Mouse (Mus musculus) liver, embryonic 14.5 days (tissue): Measurements from ENCODE around the gene Wdr5b. TPM values are rescaled to one million over a fixed set of nuclear protein-coding genes. Genes with fewer than 3 reads are reported as not detected.
"Not testable (repeated sequence)": the region's sequence is repeated elsewhere in the genome, so short reads cannot be mapped to it uniquely, and the experiment has no call there.

ENCODE experiments used
- ATAC-seq: fragments of 200-750 bp; cut with Nextera tagmentation; 2 replicates; pipeline ENCODE4 v1.8.0; 2017; ENCODE audit warnings: moderate number of reproducible peaks, mild to moderate bottlenecking, moderate library complexity; ENCODE audit not compliant: insufficient read depth
- DNase-seq, 3 experiments: peaks; one replicate each; pipeline ENCODE4 v3.0.0-alpha.2; 2012 to 2013; ENCODE audit warnings: low read depth in 3 of 3, low spot score in 3 of 3
- H3K27ac ChIP-seq: fragments of 300-500 bp; sonication (generic); 2 replicates; pipeline ENCODE4 v1.5.1; 2014; ENCODE audit warnings: moderate library complexity, mild to moderate bottlenecking, control low read depth, inconsistent platforms
- H3K27me3 ChIP-seq: fragments of 300-500 bp; sonication (generic); 2 replicates; pipeline ENCODE4 v1.6.1; 2014; ENCODE audit warnings: mild to moderate bottlenecking, low read length, moderate library complexity; ENCODE audit not compliant: control insufficient read depth, insufficient read depth
- H3K36me3 ChIP-seq: fragments of 300-500 bp; sonication (generic); replicated peaks from 2 replicates; pipeline ENCODE4 v1.6.1; 2014; ENCODE audit warnings: low read depth; ENCODE audit not compliant: control insufficient read depth, insufficient read depth
- H3K4me1 ChIP-seq, 2 experiments: fragments of 200-500 bp in 1 of 2; fragments of 300-500 bp in 1 of 2; sonication (generic) in 1 of 2; replicated peaks; 2 replicates each; pipeline ENCODE4 v1.6.1; 2012 to 2014; ENCODE audit warnings: antibody characterized with exemption in 1 of 2, inconsistent platforms in 1 of 2, low read length in 1 of 2; ENCODE audit not compliant: control insufficient read depth in 2 of 2, insufficient read depth in 2 of 2
- H3K4me2 ChIP-seq: fragments of 300-500 bp; sonication (generic); 2 replicates; pipeline ENCODE4 v1.6.1; 2014; ENCODE audit warnings: low read depth, mild to moderate bottlenecking, control low read depth, moderate library complexity
- H3K4me3 ChIP-seq, 2 experiments: fragments of 200-500 bp in 1 of 2; fragments of 300-500 bp in 1 of 2; sonication (generic) in 1 of 2; 2 replicates each; pipeline ENCODE4 v1.5.1; 2012 to 2014; ENCODE audit warnings: low read depth in 2 of 2, low read length in 2 of 2, mild to moderate bottlenecking in 2 of 2, control low read depth in 1 of 2, inconsistent platforms in 1 of 2, moderate library complexity in 1 of 2; ENCODE audit not compliant: insufficient read depth in 1 of 2
- H3K9ac ChIP-seq: fragments of 300-500 bp; sonication (generic); replicated peaks from 2 replicates; pipeline ENCODE4 v1.6.1; 2014; ENCODE audit warnings: mild to moderate bottlenecking, control low read depth, moderate library complexity
- H3K9me3 ChIP-seq: fragments of 300-500 bp; sonication (generic); 2 replicates; pipeline ENCODE4 v1.6.1; 2016; ENCODE audit warnings: low read length, mixed read lengths; ENCODE audit not compliant: control insufficient read depth
- CTCF ChIP-seq: IDR thresholded peaks from 2 replicates; pipeline ENCODE4 v1.5.1; 2016; ENCODE audit warnings: antibody characterized with exemption, low read depth, control low read depth
- EP300 ChIP-seq: IDR thresholded peaks from 2 replicates; pipeline ENCODE4 v1.6.1; 2016; ENCODE audit warnings: antibody characterized with exemption, low read depth
- WGBS: fragments of 180-500 bp; shearing (Covaris S2); extraction: QIAGEN DNeasy Blood & Tissue Kit; methylation state at CpG from one replicate; pipeline ENCODE4 v1.1.7; 2014; ENCODE audit not compliant: insufficient replicate concordance; 5-methylcytosine and 5-hydroxymethylcytosine counted together
- polyA plus RNA-seq, 2 experiments: library from polyadenylated mRNA; depleted of rRNA in 1 of 2; stranded (reverse) in 1 of 2; unstranded in 1 of 2; fragments of >200 nt; fragmentation: Nextera tagmentation in 1 of 2; extraction: Ambion mirVana in 1 of 2; gene quantifications; 2 replicates each; pipeline versions ENCODE4 v1.2.1 to v1.2.3; 2012 to 2014

Gene Wdr5b
- polyA plus RNA-seq (2012; rRNA removed) (1.6 and 2.3 TPM in 2 replicates), polyA plus RNA-seq (2014; fragmentation: Nextera tagmentation; extraction: Ambion mirVana) (2.8 and 2.9 TPM in 2 replicates)

- peak within 1 kb of the TSS; percentile 68 for H3K27ac ChIP-seq
- TF ChIP-seq EP300 (peak; percentile 22; the same call in 1 of the 2 replicates), CTCF (no peak)
- under 1% methylated on average over 39 of the region's 39 CpGs for WGBS
- H3K4me2 ChIP-seq, result peak within 1 kb of the TSS; percentile 76
- peak within 1 kb of the TSS; percentile 77 to 93 for H3K4me3 ChIP-seq
- DNase-seq (peak; percentile 90 to 94 (median 92)), ATAC-seq (peak; percentile 94)
- H3K36me3 ChIP-seq, result peaks cover 16% of the 10 kb centered on the region
- peak within 1 kb of the TSS; percentile 80 for H3K9ac ChIP-seq
- H3K9me3 ChIP-seq, result no peaks in the 10 kb centered on the region
- no peaks in the 10 kb centered on the region for H3K27me3 ChIP-seq
- peaks cover 6 to 16% of the 10 kb centered on the region in 2 experiments for H3K4me1 ChIP-seq
Observed at GRCm38 (mm10) chr16:36040640-36041624, at the start of gene Wdr5b. Wdr5b (plus strand) TSS chr16:36041190.

GRCm38 (mm10) chr16:35992391-35992790 lies 48.6 kb upstream of the Wdr5b start:
- no peaks in the 10 kb centered on the region for H3K36me3 ChIP-seq
- H3K4me2 ChIP-seq, result no peak overlapping the region
- TF ChIP-seq EP300 (no peak), CTCF (no peak)
- DNase-seq (no peak), ATAC-seq (no peak)
- no peaks in the 10 kb centered on the region for H3K9me3 ChIP-seq
- no peaks in the 10 kb centered on the region for H3K27me3 ChIP-seq
- no peak overlapping the region for H3K9ac ChIP-seq
- H3K4me3 ChIP-seq, result no peak overlapping the region
- 74% methylated on average over 1 of the region's 1 CpGs for WGBS
- 0 out of 4 replicates have a peak, but pooled peaks cover 0 to 2% of the 10 kb centered on the region in 2 experiments for H3K4me1 ChIP-seq
- H3K27ac ChIP-seq, result no peak overlapping the region

- WGBS, result 90% methylated on average over 3 of the region's 3 CpGs
- no peak for TF ChIP-seq EP300
- TF ChIP-seq CTCF, result no peak
- Histone ChIP-seq H3K27me3 (no peaks in the 10 kb centered on the region), H3K27ac (no peak overlapping the region), H3K4me1 (no peaks in the 10 kb centered on the region), H3K9me3 (no peaks in the 10 kb centered on the region), H3K4me3 (no peak overlapping the region), H3K9ac (no peak overlapping the region), H3K36me3 (no peaks in the 10 kb centered on the region), H3K4me2 (no peak overlapping the region)
- DNase-seq (no peak), ATAC-seq (no peak)
Observed at GRCm38 (mm10) chr16:35993316-35993715, 47.7 kb upstream of the Wdr5b start.

GRCm38 (mm10) chr16:35998852-35999251 lies 42.1 kb upstream of the Wdr5b start:
- H3K4me3 ChIP-seq, ATAC-seq: not testable (repeated sequence)
- 84% methylated on average over 4 of the region's 4 CpGs for WGBS

GRCm38 (mm10) chr16:36008396-36008795 lies 32.6 kb upstream of the Wdr5b start:
- Histone ChIP-seq H3K4me2 (no peak overlapping the region), H3K9ac (no peak overlapping the region), H3K9me3 (no peaks in the 10 kb centered on the region), H3K27me3 (no peaks in the 10 kb centered on the region), H3K4me1 (no peaks in the 10 kb centered on the region), H3K36me3 (peaks cover 10% of the 10 kb centered on the region), H3K27ac (no peak overlapping the region), H3K4me3 (no peak overlapping the region)
- 85% methylated on average over 3 of the region's 3 CpGs for WGBS
- TF ChIP-seq CTCF, result no peak
- no peak for TF ChIP-seq EP300
- ATAC-seq (no peak), DNase-seq (no peak)

More at GRCm38 (mm10) chr16:35998852-35999251, 42.1 kb upstream of the Wdr5b start:
- not testable (repeated sequence) for H3K9ac ChIP-seq, H3K4me1 ChIP-seq, H3K4me2 ChIP-seq, DNase-seq, H3K9me3 ChIP-seq, H3K27ac ChIP-seq, H3K36me3 ChIP-seq, H3K27me3 ChIP-seq
